Mouse (Mus musculus): ENCODE data around the gene Lrrc43. TPM values are rescaled to one million over a fixed set of nuclear protein-coding genes. Genes with fewer than 3 reads are reported as not detected.
"Not testable (repeated sequence)": the region's sequence is repeated elsewhere in the genome, so short reads cannot be mapped to it uniquely, and the experiment has no call there.

The Lrrc43 gene
- not detected for polyA plus RNA-seq (2017; shearing (Covaris generic))

DNA sequence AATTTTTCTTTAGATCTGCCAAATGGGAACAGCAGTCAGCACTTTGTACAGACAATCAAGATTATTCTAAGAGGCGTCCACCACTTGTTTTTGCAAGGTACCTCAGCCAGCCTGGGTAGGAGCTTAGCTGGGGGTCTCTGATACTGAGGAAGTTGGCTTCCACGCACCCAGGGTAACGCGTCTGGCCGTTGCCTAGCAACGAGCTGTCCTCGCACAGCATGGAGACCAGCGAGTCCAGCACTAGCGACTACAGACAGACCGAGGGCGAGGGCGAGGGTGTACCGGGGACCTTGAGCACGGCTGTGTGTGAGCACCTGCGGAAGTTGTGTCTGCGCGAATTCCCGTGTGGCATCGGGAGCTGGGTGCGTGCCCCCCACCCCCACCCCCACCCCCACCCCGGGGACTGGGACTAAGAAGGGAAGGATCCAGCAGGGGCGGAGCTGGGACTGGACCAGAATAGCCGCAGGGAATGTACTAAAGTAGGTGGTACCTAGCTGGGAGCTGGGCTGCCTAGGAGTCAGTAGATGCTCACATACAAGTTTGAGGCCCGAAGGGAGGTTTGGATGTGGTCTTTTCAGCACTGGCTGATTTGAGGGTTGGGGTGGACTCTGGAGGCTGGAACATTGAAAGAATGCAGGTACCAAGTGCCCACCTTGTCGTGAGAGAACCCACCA is at the start of gene Lrrc43, which contains the start of gene Il31:
Lrrc43 (plus strand) TSS at position 194 of the 674 bp plus-strand sequence.
Il31 (minus strand) TSS at position 378 of the 674 bp plus-strand sequence.
- no peak for ATAC-seq

DNA sequence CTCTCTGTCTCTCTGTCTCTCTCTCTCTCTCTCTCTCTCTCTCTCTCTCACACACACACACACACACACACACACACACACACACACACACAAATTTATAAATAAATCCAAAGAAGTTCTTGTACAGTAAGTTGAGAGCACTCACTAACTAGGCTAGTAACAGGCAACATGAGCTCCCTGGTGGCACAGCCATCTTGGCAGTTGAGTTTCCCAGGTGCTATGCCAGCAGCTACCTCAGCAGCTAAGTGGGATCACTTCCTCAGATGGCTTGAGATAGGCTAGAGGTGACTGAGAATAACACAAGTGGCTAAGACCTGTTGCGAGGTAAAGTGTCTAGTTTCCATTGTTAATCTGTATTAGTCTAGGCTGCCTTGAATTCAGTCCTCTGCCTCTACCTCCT is 49.8 kb upstream of the Lrrc43 start:
- no peak for ATAC-seq

DNA sequence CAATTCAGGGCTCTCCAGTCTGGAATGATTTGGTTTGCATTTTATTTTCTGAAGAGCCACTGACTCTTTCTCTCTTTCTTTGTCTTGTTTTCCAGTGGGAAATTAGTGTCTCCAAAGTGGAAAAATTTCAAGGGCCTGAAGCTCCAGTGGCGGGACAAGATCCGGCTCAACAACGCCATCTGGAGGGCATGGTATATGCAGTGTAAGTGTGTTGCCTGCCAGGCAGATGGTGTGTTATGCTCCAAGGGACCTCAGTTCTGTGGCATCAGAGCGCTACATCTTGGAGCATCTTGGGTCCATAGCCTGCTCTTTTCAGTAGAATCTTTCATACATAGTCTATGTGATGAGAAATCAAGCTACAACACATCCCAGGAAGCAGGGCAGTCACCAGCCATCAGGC is 49.2 kb upstream of the Lrrc43 start:
- no peak for ATAC-seq

- ATAC-seq = no peak
These were observed 48.4 kb upstream of the Lrrc43 start for GRCm38 (mm10) chr5:123440664-123441063.

- no peak for ATAC-seq
These were observed 46.8 kb upstream of the Lrrc43 start for GRCm38 (mm10) chr5:123442283-123442682.

GRCm38 (mm10) chr5:123444069-123444468 is 45.0 kb upstream of the Lrrc43 start:
- peak; percentile 46 for ATAC-seq

DNA sequence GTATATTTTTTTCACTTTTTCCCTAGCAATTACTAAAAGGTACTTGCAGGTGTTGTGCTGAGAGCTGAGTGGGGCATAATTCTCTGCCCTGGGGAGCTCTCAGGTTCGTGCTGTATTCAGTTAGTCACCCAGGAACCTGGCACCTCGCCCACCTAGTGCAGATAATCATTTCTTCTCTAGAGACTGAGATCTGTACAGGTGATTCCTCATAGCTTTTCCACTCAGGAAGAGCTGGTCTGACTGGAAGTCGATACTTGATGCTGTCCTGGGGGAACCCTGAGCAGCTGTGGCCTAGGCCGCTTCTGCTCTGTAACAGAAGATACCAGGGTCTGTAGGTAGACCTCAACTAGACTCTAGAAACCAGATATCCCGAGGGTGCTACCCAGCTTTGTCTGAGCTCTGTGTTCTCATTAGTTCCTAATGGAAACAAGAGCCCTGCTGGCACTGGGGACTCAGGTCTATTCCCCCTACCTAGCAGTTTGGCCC is 44.2 kb upstream of the Lrrc43 start:
- ATAC-seq = no peak

GRCm38 (mm10) chr5:123451886-123452285 is 37.2 kb upstream of the Lrrc43 start:
- ATAC-seq = no peak

- ATAC-seq = no peak
These were observed 27.7 kb upstream of the Lrrc43 start for GRCm38 (mm10) chr5:123461420-123461819.

DNA sequence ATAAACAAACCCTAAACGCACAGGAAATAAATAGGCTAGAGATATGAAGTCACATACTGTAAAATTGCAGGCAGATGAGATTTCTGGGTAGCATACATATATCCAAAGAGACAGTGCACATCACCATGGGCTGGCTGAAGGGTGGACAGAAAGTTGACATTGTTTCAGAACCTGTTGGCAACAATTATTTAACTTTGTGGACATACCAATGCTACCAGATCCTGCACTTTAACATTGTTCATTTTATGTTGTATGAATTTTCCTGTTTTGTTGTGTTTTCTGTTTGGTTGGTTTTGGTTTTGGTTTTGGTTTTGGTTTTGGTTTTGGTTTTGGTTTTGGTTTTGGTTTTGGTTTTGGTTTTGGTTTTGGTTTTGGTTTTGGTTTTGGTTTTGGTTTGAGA is 24.5 kb upstream of the Lrrc43 start:
- no peak for ATAC-seq

GRCm38 (mm10) chr5:123470784-123471400 is 18.2 kb upstream of the Lrrc43 start:
- peak; percentile 85 for ATAC-seq

DNA sequence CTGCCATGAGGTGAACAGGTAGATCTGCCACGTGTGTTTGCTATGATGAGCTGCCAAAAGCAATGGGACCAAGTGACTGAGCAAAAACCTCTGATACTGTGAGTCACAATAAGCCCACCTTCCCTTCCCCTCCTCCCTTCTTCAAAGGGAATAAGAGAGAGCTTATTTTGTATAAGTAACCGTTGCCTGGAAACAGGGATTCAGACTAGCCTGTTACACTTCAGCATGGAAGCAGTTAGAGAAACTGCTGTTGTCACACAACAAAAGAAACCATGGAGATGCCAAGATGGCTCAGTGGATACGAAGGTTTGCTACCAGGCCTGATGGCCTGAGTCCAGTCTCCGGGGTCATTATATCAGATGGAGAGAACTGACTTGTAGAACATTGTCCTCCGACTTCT is 15.3 kb upstream of the Lrrc43 start:
- no peak for ATAC-seq

- no peak for ATAC-seq
These were observed 1.3 kb upstream of the Lrrc43 start for GRCm38 (mm10) chr5:123487659-123488395.

GRCm38 (mm10) chr5:123489935-123490334 is 830 bp downstream of the Lrrc43 start:
- ATAC-seq = no peak

GRCm38 (mm10) chr5:123499717-123500116 is 10.6 kb downstream of the Lrrc43 start:
- no peak for ATAC-seq

GRCm38 (mm10) chr5:123501973-123502372 is 12.9 kb downstream of the Lrrc43 start:
- no peak for ATAC-seq

DNA sequence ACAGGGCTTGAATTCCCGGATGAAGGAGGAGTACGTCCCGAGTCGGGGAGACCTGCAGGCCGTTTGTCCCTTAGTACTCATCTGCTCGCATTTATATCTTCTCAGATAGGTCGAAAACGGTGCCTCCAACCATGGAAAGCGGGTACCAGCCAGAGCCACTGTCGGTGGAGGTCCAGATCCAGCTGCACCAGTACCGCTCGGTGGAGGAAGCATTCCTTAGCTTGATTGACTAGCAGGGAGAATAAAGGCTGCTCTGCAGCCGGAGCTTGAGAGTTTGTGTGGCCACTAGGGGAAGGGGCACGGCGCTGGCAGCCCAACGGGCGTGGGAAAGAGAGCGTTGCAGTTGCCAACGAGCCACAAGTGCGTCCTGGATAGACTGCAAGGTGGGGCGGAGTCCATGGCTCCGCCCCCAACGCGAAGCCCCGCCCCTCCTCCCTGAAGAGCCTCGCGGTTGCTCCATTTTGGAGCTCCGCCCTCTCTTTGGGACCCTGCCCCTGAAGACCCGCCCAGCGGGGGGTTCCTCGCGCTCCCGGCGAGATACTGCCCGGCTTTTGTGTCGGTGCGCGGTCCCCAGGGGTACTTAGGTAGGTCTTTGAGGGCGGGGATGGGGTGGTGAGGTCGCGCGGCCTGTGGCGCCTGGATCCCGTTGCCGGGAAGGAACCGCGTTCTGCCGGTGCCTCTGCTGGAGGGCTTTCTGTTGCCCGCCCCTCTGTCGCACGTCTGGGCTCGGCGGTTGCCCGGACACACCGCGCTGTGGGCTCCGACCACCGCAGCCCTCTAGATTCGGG is 19.0 kb downstream of the Lrrc43 start:
- peak; percentile 82 for ATAC-seq

DNA sequence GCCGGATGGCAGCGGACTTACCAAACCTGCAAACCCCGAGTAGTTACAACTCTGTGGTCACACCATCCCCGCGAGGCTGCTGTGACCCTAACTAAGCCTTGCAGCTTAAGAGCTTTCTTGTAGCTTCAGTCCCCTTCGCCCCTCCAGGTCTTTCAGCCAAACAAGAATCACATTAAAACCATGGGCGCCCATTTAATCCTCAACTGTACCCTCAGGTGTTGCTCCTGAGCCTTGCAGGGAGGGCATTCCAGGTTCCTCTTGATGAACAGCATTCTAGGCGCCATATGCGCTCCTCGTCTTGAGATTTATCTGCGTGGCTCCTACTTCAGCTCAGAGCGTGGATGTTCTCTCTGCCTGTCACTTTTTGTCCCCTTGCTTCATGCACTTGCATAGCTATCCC is 19.8 kb downstream of the Lrrc43 start:
- no peak for ATAC-seq

DNA sequence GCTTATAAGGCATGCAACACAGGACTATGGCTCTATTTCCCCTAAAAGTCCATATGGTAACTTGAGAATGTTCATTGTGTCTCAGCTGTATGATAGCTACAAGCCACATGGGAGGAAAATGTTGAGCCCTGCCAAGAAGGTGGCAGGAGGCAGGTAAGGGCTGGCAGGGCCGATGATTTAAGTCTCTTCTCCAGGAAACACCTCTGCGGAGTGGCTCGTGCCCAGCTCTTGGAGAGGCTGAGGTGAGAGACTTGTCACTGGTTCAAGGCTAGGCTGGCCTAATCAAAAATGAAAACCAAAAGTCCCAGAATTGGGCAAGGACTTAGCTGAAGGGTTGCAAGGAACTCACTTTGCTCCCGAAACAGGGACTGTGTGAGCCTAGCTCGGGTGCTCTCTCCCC is 21.1 kb downstream of the Lrrc43 start, which contains the start of gene B3gnt4:
B3gnt4 (plus strand) TSS at position 301 of the 400 bp plus-strand sequence.
- no peak for ATAC-seq

GRCm38 (mm10) chr5:123511426-123511825 is 22.3 kb downstream of the Lrrc43 start:
- ATAC-seq = not testable (repeated sequence)

GRCm38 (mm10) chr5:123512102-123512501 is 23.0 kb downstream of the Lrrc43 start:
- no peak for ATAC-seq

- no peak for ATAC-seq
These were observed 25.8 kb downstream of the Lrrc43 start for GRCm38 (mm10) chr5:123514871-123515270.

DNA sequence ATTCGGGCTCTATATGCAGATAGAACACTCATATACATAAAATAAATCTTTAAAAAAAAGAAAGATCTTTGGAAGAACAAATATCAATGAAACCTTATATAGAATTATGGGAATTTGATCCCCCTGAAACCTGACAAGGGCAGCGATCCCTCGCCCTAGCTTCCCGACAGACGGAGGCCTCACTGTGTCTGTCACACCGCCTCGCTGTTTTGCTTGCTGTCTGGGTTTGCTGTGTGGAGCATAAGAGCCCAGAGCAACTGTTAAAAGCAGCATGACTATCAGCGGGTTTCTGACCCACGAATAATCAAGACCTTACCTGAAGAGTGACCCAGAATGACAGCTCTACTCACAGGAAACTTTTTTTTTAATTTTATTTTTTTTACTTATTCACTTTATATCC is 31.6 kb downstream of the Lrrc43 start:
- no peak for ATAC-seq
